8 mouse cellular contexts compared by ENCODE assay signal in genomic region chr7:43466099-43466694, GRCm38 (mm10). TPM values are rescaled to one million over a fixed set of nuclear protein-coding genes. Genes with fewer than 3 reads are reported as not detected.
DNase-seq lines count a peak whose midpoint lies in the region; ATAC-seq and TF ChIP-seq lines count a peak whose summit lies in the region.

No protein-coding gene starts in this region.

- H3K4me1 ChIP-seq in forebrain, embryonic 13.5 days = peaks cover 18% of the 10 kb centered on the region
- H3K4me1 ChIP-seq in lung, embryonic 14.5 days (ENCODE audit: insufficient read depth) = no peaks in the 10 kb centered on the region
- peaks cover 23% of the 10 kb centered on the region for H3K4me1 ChIP-seq in neural tube, embryonic 15.5 days

- peak; percentile 63 for ATAC-seq in forebrain, embryonic 13.5 days
- ATAC-seq in lung, embryonic 14.5 days (ENCODE audit: insufficient read depth) = peak; percentile 59
- ATAC-seq in neural tube, embryonic 15.5 days (ENCODE audit: low FRiP score) = peak; percentile 67

- H3K27ac ChIP-seq in forebrain, embryonic 13.5 days = no peak overlapping the region
- H3K27ac ChIP-seq in lung, embryonic 14.5 days (ENCODE audit: low read depth) = no peak overlapping the region
- H3K27ac ChIP-seq in neural tube, embryonic 15.5 days (replicated peaks) = peak overlapping the region; percentile 71

- no peaks in the 10 kb centered on the region for H3K9me3 ChIP-seq in forebrain, embryonic 13.5 days (replicated peaks)
- no peaks in the 10 kb centered on the region for H3K9me3 ChIP-seq in lung, embryonic 14.5 days (ENCODE audit: low read depth, low read length)
- no peaks in the 10 kb centered on the region for H3K9me3 ChIP-seq in neural tube, embryonic 15.5 days (replicated peaks)

- TF ChIP-seq CTCF in lung, embryonic 14.5 days (IDR thresholded peaks at IDR 0.05; ENCODE audit: low read depth) = peak; percentile 95

- intact Hi-C loops in heart, postnatal 10 days (cut with DNase I) = loop anchor here (1.0 to 5.0 kb wide), 4 partner anchors 23 to 206 kb away; partner anchors contain the start of genes Ctu1 and Zfp658

- H3K36me3 ChIP-seq in forebrain, embryonic 13.5 days (ENCODE audit: poor library complexity, severe bottlenecking) = no peaks in the 10 kb centered on the region
- no peaks in the 10 kb centered on the region for H3K36me3 ChIP-seq in lung, embryonic 14.5 days (ENCODE audit: insufficient read depth)
- H3K36me3 ChIP-seq in neural tube, embryonic 15.5 days = no peaks in the 10 kb centered on the region

- peaks cover 29% of the 10 kb centered on the region for H3K27me3 ChIP-seq in forebrain, embryonic 13.5 days
- 0 out of 2 replicates have a peak, but pooled peaks cover 8% of the 10 kb centered on the region for H3K27me3 ChIP-seq in lung, embryonic 14.5 days (ENCODE audit: insufficient read depth, low read length)
- peaks cover 15% of the 10 kb centered on the region for H3K27me3 ChIP-seq in neural tube, embryonic 15.5 days (replicated peaks)

- WGBS in forebrain, embryonic 13.5 days = 2% methylated on average over 33 of the region's 33 CpGs
- under 1% methylated on average over 33 of the region's 33 CpGs for WGBS in lung, embryonic 14.5 days
- 2% methylated on average over 33 of the region's 33 CpGs for WGBS in neural tube, embryonic 15.5 days

- H3K4me3 ChIP-seq in forebrain, embryonic 13.5 days = peak overlapping the region; percentile 45
- H3K4me3 ChIP-seq in lung, embryonic 14.5 days (ENCODE audit: low read depth, low read length) = peak overlapping the region; percentile 43
- H3K4me3 ChIP-seq in neural tube, embryonic 15.5 days (replicated peaks) = peak overlapping the region; percentile 52

- peak; percentile 90 for DNase-seq in ES-CJ7 (ENCODE audit: low read depth, low spot score)
- DNase-seq in c-Kit-positive CD71-positive TER-119-positive erythroid progenitor cells, embryonic 14.5 days (ENCODE audit: low spot score) = peak; percentile 66
- peak; percentile 88 to 93 for DNase-seq in heart, postnatal 10 days
- peak; percentile 92 to 95 for DNase-seq in kidney, postnatal 4 days
- DNase-seq in lung, embryonic 14.5 days = peak; percentile 91
- peak; percentile 60 to 62 for DNase-seq in thymus, adult 18-20 months

- peak overlapping the region; percentile 58 for H3K9ac ChIP-seq in forebrain, embryonic 13.5 days
- H3K9ac ChIP-seq in lung, embryonic 14.5 days = peak overlapping the region; percentile 27; the same call in 1 of the 2 replicates
- peak overlapping the region; percentile 63 for H3K9ac ChIP-seq in neural tube, embryonic 15.5 days (replicated peaks)

- peak overlapping the region; percentile 81 for H3K4me2 ChIP-seq in forebrain, embryonic 13.5 days
- H3K4me2 ChIP-seq in lung, embryonic 14.5 days = peak overlapping the region; percentile 71
- H3K4me2 ChIP-seq in neural tube, embryonic 15.5 days = peak overlapping the region; percentile 95

RNA-seq across cellular contexts. Expression of gene Vsig10l, which starts 3.2 kb away (rescaled TPM):
- polyA plus RNA-seq in forebrain, embryonic 13.5 days (2015; fragmentation: Nextera tagmentation; extraction: Ambion mirVana) = 4.2 and 4.9 TPM in 2 replicates
- 1 to 10 TPM; 4.4 to 5.0 TPM for total RNA-seq in heart, postnatal 10 days (2021)
- 2.1 and 2.4 TPM in 2 replicates for polyA plus RNA-seq in lung, embryonic 14.5 days (2014; fragmentation: Nextera tagmentation; extraction: Ambion mirVana)
- polyA plus RNA-seq in neural tube, embryonic 15.5 days (2015; fragmentation: Nextera tagmentation; extraction: Ambion mirVana) = 16.4 and 21.2 TPM in 2 replicates

RNA-seq across cellular contexts. Expression of gene Gm45233, which starts 22.3 kb away (rescaled TPM):
- 0.26 and 0.47 TPM in 2 replicates for polyA plus RNA-seq in forebrain, embryonic 13.5 days (2015; fragmentation: Nextera tagmentation; extraction: Ambion mirVana)
- 1 to 10 TPM; 1.7 to 2.1 TPM for total RNA-seq in heart, postnatal 10 days (2021)
- polyA plus RNA-seq in lung, embryonic 14.5 days (2014; fragmentation: Nextera tagmentation; extraction: Ambion mirVana) = 0.37 TPM in 1 of 2 replicates, not detected in the other
- 0.22 and 0.57 TPM in 2 replicates for polyA plus RNA-seq in neural tube, embryonic 15.5 days (2015; fragmentation: Nextera tagmentation; extraction: Ambion mirVana)

RNA-seq across cellular contexts. Expression of gene Etfb, which starts 22.3 kb away (rescaled TPM):
- 152 and 167 TPM in 2 replicates for polyA plus RNA-seq in forebrain, embryonic 13.5 days (2015; fragmentation: Nextera tagmentation; extraction: Ambion mirVana)
- 1,000 to 10,000 TPM; 1,079 to 1,148 TPM for total RNA-seq in heart, postnatal 10 days (2021)
- polyA plus RNA-seq in lung, embryonic 14.5 days (2014; fragmentation: Nextera tagmentation; extraction: Ambion mirVana) = 306 and 314 TPM in 2 replicates
- polyA plus RNA-seq in neural tube, embryonic 15.5 days (2015; fragmentation: Nextera tagmentation; extraction: Ambion mirVana) = 129 and 182 TPM in 2 replicates

RNA-seq across cellular contexts. Expression of gene Iglon5, which starts 23.7 kb away (rescaled TPM):
- polyA plus RNA-seq in forebrain, embryonic 13.5 days (2015; fragmentation: Nextera tagmentation; extraction: Ambion mirVana) = 3.7 and 4.9 TPM in 2 replicates
- under 1 TPM; 0.37 to 0.89 TPM for total RNA-seq in heart, postnatal 10 days (2021)
- 0.38 TPM in 2 replicates for polyA plus RNA-seq in lung, embryonic 14.5 days (2014; fragmentation: Nextera tagmentation; extraction: Ambion mirVana)
- 12.2 and 14.0 TPM in 2 replicates for polyA plus RNA-seq in neural tube, embryonic 15.5 days (2015; fragmentation: Nextera tagmentation; extraction: Ambion mirVana)

RNA-seq across cellular contexts. Expression of gene Cldnd2, which starts 25.6 kb away (rescaled TPM):
- polyA plus RNA-seq in forebrain, embryonic 13.5 days (2015; fragmentation: Nextera tagmentation; extraction: Ambion mirVana) = not detected in 2 replicates
- total RNA-seq in heart, postnatal 10 days (2021) = not detected
- not detected in 2 replicates for polyA plus RNA-seq in lung, embryonic 14.5 days (2014; fragmentation: Nextera tagmentation; extraction: Ambion mirVana)
- polyA plus RNA-seq in neural tube, embryonic 15.5 days (2015; fragmentation: Nextera tagmentation; extraction: Ambion mirVana) = not detected in 2 replicates
